7 mouse cellular contexts compared by ENCODE assay signal in genomic region chr5:34761934-34762611, GRCm38 (mm10). TPM values are rescaled to one million over a fixed set of nuclear protein-coding genes. Genes with fewer than 3 reads are reported as not detected.
DNase-seq lines count a peak whose midpoint lies in the region; ATAC-seq and TF ChIP-seq lines count a peak whose summit lies in the region.

No protein-coding gene starts in this region.

- peak; percentile 50; the same call in 1 of the 2 replicates for ATAC-seq in cerebellum, adult (ENCODE audit: insufficient number of reproducible peaks, low FRiP score, low TSS enrichment)
- ATAC-seq in forebrain, embryonic 15.5 days (replicated peaks), result peak; percentile 67; the same call in 1 of the 2 replicates
- peak; percentile 62 for ATAC-seq in lung, embryonic 14.5 days (ENCODE audit: insufficient read depth)

- H3K36me3 ChIP-seq in forebrain, embryonic 15.5 days, result no peaks in the 10 kb centered on the region
- H3K36me3 ChIP-seq in lung, embryonic 14.5 days (ENCODE audit: insufficient read depth), result no peaks in the 10 kb centered on the region

- H3K9me3 ChIP-seq in forebrain, embryonic 15.5 days, result no peaks in the 10 kb centered on the region
- H3K9me3 ChIP-seq in lung, embryonic 14.5 days (ENCODE audit: low read depth, low read length), result no peaks in the 10 kb centered on the region

- intact Hi-C loops in heart, postnatal 36 days (cut with DNase I), result loop anchor here (2.0 kb wide), 1 partner anchor 101 kb away; the partner anchor contains the start of genes Grk4 and Nop14

- H3K27me3 ChIP-seq in forebrain, embryonic 15.5 days, result no peaks in the 10 kb centered on the region
- H3K27me3 ChIP-seq in lung, embryonic 14.5 days (ENCODE audit: insufficient read depth, low read length), result no peaks in the 10 kb centered on the region

- H3K27ac ChIP-seq in forebrain, embryonic 15.5 days (replicated peaks), result peak overlapping the region; percentile 93
- H3K27ac ChIP-seq in lung, embryonic 14.5 days (ENCODE audit: low read depth), result peak overlapping the region; percentile 95

- peak; percentile 81 for DNase-seq in R1 (ENCODE audit: low read depth, low spot score)
- DNase-seq in heart, postnatal 36 days, result peak; percentile 9 to 20
- peak; percentile 59 for DNase-seq in layer of hippocampus, adult 9-11 months
- DNase-seq in lung, embryonic 14.5 days, result peak; percentile 45
- peak; percentile 57 to 59 for DNase-seq in right cerebral cortex, adult 2 months (ENCODE audit: low spot score in 2 of 2)

- no peak for TF ChIP-seq CTCF in lung, embryonic 14.5 days (IDR thresholded peaks at IDR 0.05; ENCODE audit: low read depth)

- H3K4me3 ChIP-seq in forebrain, embryonic 15.5 days, result peak overlapping the region; percentile 66
- peak overlapping the region; percentile 98 for H3K4me3 ChIP-seq in lung, embryonic 14.5 days (ENCODE audit: low read depth, low read length)

- H3K9ac ChIP-seq in forebrain, embryonic 15.5 days (replicated peaks), result peak overlapping the region; percentile 67
- peak overlapping the region; percentile 98 for H3K9ac ChIP-seq in lung, embryonic 14.5 days

- H3K4me1 ChIP-seq in forebrain, embryonic 15.5 days, result peaks cover 17% of the 10 kb centered on the region
- peaks cover 9% of the 10 kb centered on the region for H3K4me1 ChIP-seq in lung, embryonic 14.5 days (ENCODE audit: insufficient read depth)

- peak overlapping the region; percentile 61 for H3K4me2 ChIP-seq in forebrain, embryonic 15.5 days (replicated peaks)
- H3K4me2 ChIP-seq in lung, embryonic 14.5 days, result peak overlapping the region; percentile 95

- WGBS in forebrain, embryonic 15.5 days, result under 1% methylated on average over 50 of the region's 54 CpGs
- under 1% methylated on average over 49 of the region's 54 CpGs for WGBS in lung, embryonic 14.5 days

RNA-seq across cellular contexts. Expression of gene Htt, which starts 0.5 kb away (rescaled TPM):
- polyA plus RNA-seq in forebrain, embryonic 15.5 days (2015; fragmentation: Nextera tagmentation; extraction: Ambion mirVana), result 13.6 and 14.3 TPM in 2 replicates
- 10 to 100 TPM; 12.0 to 12.1 TPM for total RNA-seq in heart, postnatal 36 days (2021)
- polyA plus RNA-seq in lung, embryonic 14.5 days (2014; fragmentation: Nextera tagmentation; extraction: Ambion mirVana), result 19.8 and 22.8 TPM in 2 replicates

Comparison
In these comparisons a context has a peak if more than half of its experiments do, and no peak if none do; other contexts are left out.
1. Peak in every context shown above with its lines: DNase-seq, ATAC-seq, H3K4me3 ChIP-seq and H3K27ac ChIP-seq.
2. DNase-seq: peak in every context shown above with its lines; median percentile 81 in R1; 59 in layer of hippocampus, adult 9-11 months; 58 in right cerebral cortex, adult 2 months; 45 in lung, embryonic 14.5 days; 14 in heart, postnatal 36 days.